Mouse (Mus musculus) cortical plate, adult 2 months (tissue): ENCODE measurements around the gene Lipi.

Source experiments
- CTCF ChIP-seq: fragments of 200-500 bp; IDR thresholded peaks from 2 replicates; pipeline ENCODE4 v1.5.1; 2011; ENCODE audit warnings: mild to moderate bottlenecking, control low read depth, low read length; ENCODE audit not compliant: insufficient read depth; ENCODE audit errors: extremely low read depth
- POLR2A ChIP-seq: fragments of 200-500 bp; IDR thresholded peaks from 2 replicates; pipeline ENCODE4 v1.6.1; 2011; ENCODE audit warnings: mild to moderate bottlenecking, low read length, control low read depth; ENCODE audit not compliant: insufficient read depth; ENCODE audit errors: extremely low read depth

- TF ChIP-seq CTCF (no peak), POLR2A (no peak)
Observed at GRCm38 (mm10) chr16:75612561-75612960, 26.7 kb upstream of the Lipi start.
